Mouse (Mus musculus) liver, adult (tissue): ENCODE results near the gene Pgpep1.
A peak's percentile ranks its signal among the peaks of the same experiment; 100 is the strongest.

Experiments
- GATA4 ChIP-seq: IDR thresholded peaks from 2 replicates; pipeline ENCODE4 v1.6.1; 2014; ENCODE audit warnings: mild to moderate bottlenecking, low read length; ENCODE audit not compliant: insufficient replicate concordance

The Pgpep1 gene

GRCm38 (mm10) chr8:70677451-70678080 lies 17.4 kb upstream of the Pgpep1 start:
- TF ChIP-seq GATA4, result no peak

- no peak for TF ChIP-seq GATA4
Observed at GRCm38 (mm10) chr8:70675336-70675735, 15.1 kb upstream of the Pgpep1 start.

GRCm38 (mm10) chr8:70674716-70675115 lies 14.5 kb upstream of the Pgpep1 start:
- TF ChIP-seq GATA4, result no peak

- no peak for TF ChIP-seq GATA4
Observed at GRCm38 (mm10) chr8:70674109-70674508, 13.9 kb upstream of the Pgpep1 start.

GRCm38 (mm10) chr8:70673079-70673856 lies 13.1 kb upstream of the Pgpep1 start, which contains the start of gene Lsm4:
Gene Lsm4 (plus strand): TSS chr8:70673248.
- TF ChIP-seq GATA4, result peak; percentile 99

- TF ChIP-seq GATA4, result no peak
Observed at GRCm38 (mm10) chr8:70672325-70673078, 12.3 kb upstream of the Pgpep1 start.

- TF ChIP-seq GATA4, result no peak
Observed at GRCm38 (mm10) chr8:70671615-70672324, 11.6 kb upstream of the Pgpep1 start.

- TF ChIP-seq GATA4, result no peak
Observed at GRCm38 (mm10) chr8:70667071-70667470, 6.9 kb upstream of the Pgpep1 start.

- no peak for TF ChIP-seq GATA4
Observed at GRCm38 (mm10) chr8:70665599-70665998, 5.4 kb upstream of the Pgpep1 start.

- no peak for TF ChIP-seq GATA4
Observed at GRCm38 (mm10) chr8:70664631-70665030, 4.4 kb upstream of the Pgpep1 start.

- no peak for TF ChIP-seq GATA4
Observed at GRCm38 (mm10) chr8:70663691-70664090, 3.5 kb upstream of the Pgpep1 start.

- no peak; the same call in 1 of the 2 replicates for TF ChIP-seq GATA4
Observed at GRCm38 (mm10) chr8:70659604-70660272, 450 bp downstream of the Pgpep1 start.

GRCm38 (mm10) chr8:70658897-70659603 lies 1.1 kb downstream of the Pgpep1 start:
- TF ChIP-seq GATA4, result no peak

GRCm38 (mm10) chr8:70657739-70658138 lies 2.4 kb downstream of the Pgpep1 start:
- TF ChIP-seq GATA4, result no peak
